In the genomic region with DNA sequence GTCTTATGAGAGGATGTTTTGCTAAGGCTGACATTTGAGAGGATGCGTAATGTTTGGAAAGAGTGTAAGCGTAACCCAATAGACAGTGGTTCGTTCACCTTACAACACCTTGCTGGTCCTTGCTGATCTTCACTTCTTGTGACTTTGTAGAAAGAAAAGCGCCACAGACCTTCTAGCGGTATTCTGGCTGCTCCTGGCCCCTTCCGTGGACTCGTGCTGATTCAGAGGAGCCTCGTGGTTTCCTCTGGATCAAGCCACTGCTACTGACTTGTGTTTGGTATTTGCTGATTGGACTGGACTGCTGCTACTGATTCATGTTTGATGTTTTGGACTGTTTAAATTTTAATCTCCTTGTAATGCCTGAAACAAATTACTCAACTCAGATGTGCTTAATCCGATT, we compare ENCODE assay signal across 12 mouse cellular contexts.
"Had no signal": no experiment of that assay in that cellular context is flagged by ENCODE, and none has a peak within 500 bp of the region (broad histone marks: within the 10 kb centered on the region; RNA-seq: fewer than 3 reads in every experiment).

No protein-coding gene starts in this region.

- DNase-seq: left cerebral cortex, postnatal 4 days; liver; liver, embryonic 13.5 days; liver, postnatal 0 days; lung, adult 18-20 months; lung, adult 2 months; lung, embryonic 14.5 days; lung, postnatal 10 days; lung, postnatal 14 days; lung, postnatal 36 days; lung, postnatal 4 days; midbrain, embryonic 14.5 days had no signal
